Mouse (Mus musculus) brain, embryonic 14.5 days (tissue): ENCODE measurements around the gene Gm8257.
"Not testable (repeated sequence)": the region's sequence is repeated elsewhere in the genome, so short reads cannot be mapped to it uniquely, and the experiment has no call there.

Source experiments
- CTCF ChIP-seq: fragments of 200-500 bp; IDR thresholded peaks from 2 replicates; pipeline ENCODE4 v1.5.1; 2012; ENCODE audit warnings: inconsistent platforms, mild to moderate bottlenecking, moderate library complexity, borderline replicate concordance; ENCODE audit not compliant: insufficient read depth, insufficient read length; ENCODE audit errors: extremely low read depth
- POLR2A ChIP-seq: fragments of 200-500 bp; IDR thresholded peaks from 2 replicates; pipeline ENCODE4 v1.6.1; 2012; ENCODE audit warnings: mild to moderate bottlenecking, inconsistent platforms, borderline replicate concordance; ENCODE audit not compliant: poor library complexity, insufficient read depth, insufficient read length, severe bottlenecking; ENCODE audit errors: extremely low read depth

- not testable (repeated sequence) for TF ChIP-seq CTCF, POLR2A
Measured at GRCm38 (mm10) chr14:44730711-44731110, 24.5 kb upstream of the Gm8257 start.
